Mouse (Mus musculus) right cerebral cortex, postnatal 25 days (tissue): Measurements from ENCODE around the gene Lag3.
A peak's percentile ranks its signal among the peaks of the same experiment; 100 is the strongest.

Experiments used
- DNase-seq: peaks from one replicate; pipeline ENCODE4 v3.0.0; 2022

The Lag3 gene

DNA sequence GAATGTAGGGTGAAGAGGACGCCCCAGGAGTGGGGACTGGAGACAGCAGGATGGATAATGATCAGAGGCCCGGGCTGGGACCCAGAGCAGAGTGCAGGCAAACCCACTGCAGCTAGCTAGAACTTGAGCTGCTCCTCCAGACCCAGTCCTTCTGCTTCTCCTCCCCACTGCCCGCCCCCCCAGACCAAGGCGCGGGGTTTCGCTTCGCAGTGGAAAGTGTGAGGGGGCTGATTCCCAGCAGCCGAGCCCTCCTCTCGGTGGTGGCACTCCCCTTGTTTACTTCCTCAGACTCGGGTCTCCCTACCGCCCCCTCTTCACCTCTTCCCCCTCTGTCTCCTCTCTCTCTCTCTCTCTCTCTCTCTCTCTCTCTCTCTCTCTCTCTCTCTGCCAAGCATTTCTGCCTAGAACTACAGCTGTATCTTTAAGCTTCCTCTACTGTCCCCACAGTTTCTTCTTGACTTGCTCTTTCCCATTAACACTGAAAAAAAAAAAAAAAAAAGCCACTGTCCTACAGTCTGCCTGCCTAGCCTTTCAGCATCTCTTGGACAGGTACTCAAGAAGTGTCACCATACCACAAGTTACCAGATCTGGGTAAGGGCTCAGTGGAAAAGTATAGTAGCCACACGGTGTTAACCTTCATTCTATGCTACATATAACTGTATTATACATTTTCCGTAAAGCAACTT is at the start of gene Lag3:
Lag3 (minus strand) TSS at position 173 of the 686 bp plus-strand sequence.
- no peak for DNase-seq

GRCm38 (mm10) chr6:124961021-124961420 is 49.5 kb upstream of the Lag3 start:
- DNase-seq = no peak

GRCm38 (mm10) chr6:124959960-124960359 is 48.5 kb upstream of the Lag3 start:
- DNase-seq = no peak

DNA sequence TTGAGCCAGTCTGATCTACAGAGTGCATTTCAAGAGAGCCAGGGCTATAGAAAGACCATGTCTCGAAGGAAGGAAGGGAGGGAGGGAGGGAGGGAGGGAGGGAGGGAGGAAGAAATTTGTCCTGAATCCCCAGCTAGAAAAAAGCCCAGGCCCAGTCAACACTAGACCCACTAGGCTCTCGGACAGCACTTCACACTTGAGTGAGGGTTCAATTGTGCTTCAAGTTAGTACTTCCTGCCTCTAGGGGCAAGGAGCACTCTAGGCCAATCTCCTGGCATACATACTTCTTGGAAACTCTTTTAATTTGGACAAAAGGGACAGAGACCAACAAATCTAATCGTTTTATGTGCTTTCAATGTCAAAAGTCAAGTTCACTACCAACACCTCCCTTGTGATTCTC is 46.6 kb upstream of the Lag3 start:
- DNase-seq = no peak

DNA sequence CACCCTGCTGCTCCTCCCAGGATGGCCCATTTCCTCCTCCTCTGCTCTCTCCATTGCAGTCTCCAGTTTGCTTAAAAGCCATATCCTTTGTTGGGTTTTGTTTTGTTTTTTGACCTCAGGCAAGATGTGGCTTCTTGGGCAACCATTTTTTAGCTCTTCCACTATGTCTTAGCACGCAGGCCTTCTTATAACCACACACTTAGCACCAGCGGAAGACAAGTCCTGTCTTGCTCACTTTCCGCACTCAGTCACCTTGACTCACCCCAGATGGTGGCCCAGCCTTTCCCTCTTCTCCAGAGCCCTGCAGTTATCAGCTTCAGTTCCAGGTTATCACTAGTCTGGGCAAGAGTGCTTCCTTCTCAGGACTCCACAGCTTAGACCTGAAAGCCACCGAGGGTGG is 43.7 kb upstream of the Lag3 start:
- no peak for DNase-seq

DNA sequence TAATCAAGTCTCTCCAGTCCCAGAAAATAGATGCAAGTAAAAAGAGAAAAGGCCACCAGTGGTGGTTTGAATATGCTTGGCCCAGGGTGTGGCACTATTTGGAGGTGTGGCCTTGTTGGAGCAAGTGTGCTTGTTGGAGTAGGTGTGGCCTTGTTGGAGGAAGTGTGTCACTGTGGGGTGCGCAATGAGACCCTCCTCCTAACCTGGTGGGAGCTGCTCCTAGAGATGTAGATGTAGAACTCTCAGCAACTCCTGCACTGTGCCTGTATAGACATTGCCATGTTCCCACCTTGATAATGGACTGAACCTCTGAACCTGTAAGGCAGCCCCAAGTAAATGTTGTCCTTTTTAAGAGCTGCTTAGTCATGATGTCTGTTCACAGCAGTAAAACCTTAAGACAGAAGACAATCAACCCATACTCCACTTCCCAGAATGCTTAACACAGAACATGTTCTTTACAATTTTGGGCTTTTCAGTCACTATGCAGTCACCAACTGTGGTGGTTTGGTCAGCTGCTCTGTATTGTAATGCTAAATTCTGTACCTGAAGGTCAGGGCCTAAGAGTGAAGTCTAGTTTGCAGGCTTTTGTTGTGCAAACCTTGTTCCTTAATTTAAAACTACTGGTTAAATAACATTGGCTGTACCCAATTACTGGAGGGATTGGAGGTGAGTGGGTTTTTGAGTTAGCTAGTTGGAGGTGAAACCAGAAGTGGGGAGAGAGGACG is 42.6 kb upstream of the Lag3 start:
- no peak for DNase-seq

DNA sequence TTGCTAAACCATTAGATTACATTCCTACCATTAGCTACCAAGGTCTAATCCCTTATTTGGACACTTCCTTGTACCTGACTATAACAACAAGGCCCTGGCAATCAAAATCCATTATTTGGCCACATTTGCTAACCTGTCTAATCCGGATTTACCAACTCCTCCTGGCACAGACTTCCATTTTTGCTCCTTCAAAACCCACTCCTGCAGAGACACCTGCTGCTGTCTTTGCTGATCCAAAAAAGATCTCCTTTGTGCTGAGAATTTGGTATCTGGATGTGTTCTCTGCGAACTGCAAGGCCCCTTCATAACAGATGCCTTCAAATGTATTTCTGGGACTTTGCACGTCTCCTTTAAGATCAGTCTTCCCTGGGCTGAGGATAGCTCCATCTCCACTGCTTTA is 32.0 kb upstream of the Lag3 start:
- no peak for DNase-seq

DNA sequence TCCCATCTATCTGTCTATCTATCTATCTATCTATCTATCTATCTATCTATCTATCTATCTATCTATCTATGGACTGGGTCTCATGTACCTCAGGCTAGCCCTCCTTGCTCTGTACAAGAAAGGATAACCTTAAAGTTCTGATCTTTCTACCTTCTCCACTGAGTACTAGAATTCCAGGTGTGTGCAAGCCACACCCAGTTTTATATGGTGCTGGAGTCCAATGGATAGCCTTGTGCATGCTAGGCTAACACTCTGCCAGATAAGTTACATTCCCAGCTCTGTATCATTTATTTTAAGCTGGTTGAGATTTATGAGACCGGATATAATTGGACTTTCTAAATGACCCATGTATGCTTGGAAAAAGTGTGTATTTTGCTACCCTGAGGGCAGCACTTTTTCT is 30.2 kb upstream of the Lag3 start:
- DNase-seq = no peak

GRCm38 (mm10) chr6:124938554-124938953 is 27.0 kb upstream of the Lag3 start:
- no peak for DNase-seq

DNA sequence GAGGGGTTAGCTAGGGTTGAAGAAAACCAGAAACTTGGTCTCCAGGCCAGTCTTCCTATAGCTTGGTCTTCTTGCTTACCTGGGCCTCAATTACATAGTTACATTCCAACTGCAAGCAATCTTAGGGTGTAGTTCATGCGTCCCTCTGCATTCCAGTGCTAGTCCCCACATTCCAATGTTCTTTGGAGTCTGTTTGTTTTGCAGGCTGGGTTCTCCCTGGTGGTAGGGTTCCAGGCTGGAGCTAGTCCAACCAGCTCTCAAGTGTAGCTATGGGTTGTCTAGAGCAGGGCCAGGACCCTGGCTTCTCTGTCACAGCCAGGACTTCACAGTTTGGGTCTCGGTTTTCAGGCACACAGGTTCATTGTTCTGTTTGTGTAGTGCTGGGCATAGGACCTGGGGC is 26.0 kb upstream of the Lag3 start:
- DNase-seq = no peak

DNA sequence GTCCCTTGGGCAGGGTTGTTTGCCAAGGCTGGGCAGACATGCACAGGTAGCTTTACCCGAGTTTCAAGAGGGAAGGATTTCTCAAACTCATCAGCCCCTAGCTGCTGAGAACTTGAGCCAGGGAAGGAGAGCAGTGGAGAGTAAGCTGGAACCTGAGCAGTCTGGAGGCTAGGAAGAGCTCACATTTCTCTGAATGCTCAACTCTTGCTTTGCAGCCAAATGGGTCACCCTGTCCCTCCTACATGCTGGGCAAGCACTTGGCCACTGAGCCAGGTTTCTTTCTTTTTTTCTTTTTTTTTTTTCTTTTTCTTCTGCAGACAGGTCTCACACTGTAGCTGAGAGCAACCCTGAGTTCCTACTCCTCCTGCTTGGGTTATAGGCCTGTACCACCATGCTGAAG is 25.2 kb upstream of the Lag3 start:
- DNase-seq = no peak

GRCm38 (mm10) chr6:124934670-124935069 is 23.2 kb upstream of the Lag3 start:
- no peak for DNase-seq

DNA sequence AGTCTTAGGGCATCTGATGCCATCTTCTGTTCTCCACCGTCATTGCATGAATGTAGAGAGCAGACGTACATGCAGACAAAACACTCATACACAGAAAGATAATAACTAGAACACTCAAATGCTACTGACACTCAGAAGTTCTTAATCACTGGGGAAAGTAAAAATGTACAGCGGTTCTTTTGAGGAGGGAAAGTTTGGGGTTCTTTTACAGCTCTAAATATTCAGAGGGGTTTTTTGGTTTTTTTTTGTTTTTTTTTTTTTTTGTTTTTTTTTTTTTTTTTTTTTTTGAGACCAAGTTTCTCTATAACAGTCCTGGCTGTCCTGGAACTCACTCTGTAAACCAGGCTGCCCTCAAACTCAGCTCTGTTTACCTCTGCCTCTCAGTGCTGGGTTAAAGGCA is 21.6 kb upstream of the Lag3 start:
- no peak for DNase-seq

DNA sequence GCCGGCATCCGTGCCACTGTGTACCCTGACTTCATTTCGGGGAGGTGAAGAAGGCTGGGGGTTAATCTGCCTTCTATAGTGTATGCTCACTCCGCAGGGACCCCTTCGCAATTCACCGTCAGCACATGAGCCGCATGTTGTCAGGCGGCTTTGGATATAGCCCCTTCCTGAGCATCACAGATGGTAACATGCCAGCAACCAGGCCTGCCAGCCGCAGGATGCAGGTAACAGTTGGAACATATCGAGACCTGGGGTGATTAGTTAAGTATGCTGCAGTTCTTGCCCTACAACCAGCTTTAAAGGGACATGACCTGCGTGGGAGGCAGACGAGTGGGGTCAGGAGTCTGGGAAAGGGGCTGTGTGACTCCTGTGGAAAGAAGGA is 20.8 kb upstream of the Lag3 start:
- DNase-seq = no peak

- peak; percentile 58 for DNase-seq
These were observed 20.2 kb upstream of the Lag3 start for GRCm38 (mm10) chr6:124931525-124932313.

DNA sequence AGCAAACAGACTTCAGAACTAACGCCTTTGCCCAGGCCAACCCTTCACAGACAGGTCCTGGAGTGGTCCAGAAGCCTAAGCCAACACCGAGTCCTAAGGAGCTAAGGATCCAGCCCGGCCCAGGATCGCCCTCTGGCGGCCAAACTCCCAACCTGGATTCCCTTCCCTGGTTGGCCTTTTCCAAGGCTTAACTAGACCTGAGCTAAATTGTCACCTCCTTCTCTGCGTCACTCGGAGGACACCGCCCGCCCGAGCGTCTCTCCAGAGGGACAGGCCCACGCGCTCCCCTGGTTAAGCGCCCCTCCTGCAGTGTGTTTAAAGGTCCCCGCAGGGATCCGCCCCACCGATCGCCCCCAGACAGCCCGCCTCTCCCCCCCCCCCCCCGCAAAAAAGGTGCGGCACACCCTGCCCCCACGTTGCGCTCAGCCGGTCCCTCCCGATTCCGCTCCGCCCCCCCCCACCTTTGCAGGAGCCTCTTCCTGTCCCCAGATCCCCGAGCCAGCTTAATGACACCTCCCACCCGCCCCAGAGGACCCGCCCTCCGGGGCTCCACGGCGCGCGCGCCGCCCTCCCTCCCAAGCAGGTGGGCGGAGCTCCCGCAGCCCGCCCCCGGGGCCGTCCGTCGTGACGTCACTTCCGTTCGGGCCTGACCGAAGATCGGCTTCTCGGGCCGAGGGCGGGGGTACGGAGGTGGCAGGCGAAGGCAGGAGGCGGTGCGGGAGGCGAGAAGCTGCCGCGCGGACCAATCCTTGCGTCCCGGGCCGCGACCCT is 19.4 kb upstream of the Lag3 start, which contains the start of gene Mlf2:
Mlf2 (plus strand) TSS at position 633 of the 771 bp plus-strand sequence.
- peak; percentile 99 for DNase-seq

DNA sequence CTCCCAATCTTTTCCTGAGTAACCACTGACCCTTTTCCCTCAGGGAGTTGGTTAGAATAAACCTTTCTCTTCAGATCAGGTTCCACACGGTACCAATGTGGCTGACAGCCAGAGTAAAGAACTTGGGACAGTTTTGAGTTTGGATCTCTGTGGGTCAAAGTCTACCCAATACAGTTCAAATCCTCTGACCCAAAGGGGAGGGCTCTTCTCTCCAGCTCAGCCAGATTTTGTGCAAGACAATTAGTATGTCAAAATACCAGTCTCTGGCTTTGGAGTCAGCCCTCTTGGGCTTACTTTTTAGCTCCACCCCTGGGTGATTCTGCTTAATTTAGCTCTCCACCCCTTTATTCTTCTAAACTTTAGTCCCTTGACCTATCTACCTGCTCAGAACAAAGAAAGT is 18.7 kb upstream of the Lag3 start:
- DNase-seq = no peak

DNA sequence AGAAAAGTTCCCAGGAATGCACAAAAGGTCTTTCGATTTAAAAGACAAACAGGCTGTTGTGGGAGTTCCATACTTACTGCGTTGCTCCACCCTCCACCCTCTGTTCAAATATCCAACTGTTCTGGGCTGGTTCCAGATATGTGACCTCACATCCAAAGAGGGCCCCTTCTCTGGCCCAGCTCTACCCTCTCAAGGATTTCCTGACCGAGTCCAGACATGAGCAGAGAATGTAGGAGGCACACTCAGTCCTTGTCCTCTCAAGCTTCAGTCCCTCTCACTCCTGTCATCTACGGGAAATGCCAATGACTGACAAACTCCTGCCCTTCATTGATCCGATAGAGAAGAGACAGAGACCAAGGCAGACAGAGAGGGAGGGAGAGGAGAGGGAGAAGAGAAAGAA is 14.4 kb upstream of the Lag3 start:
- no peak for DNase-seq

DNA sequence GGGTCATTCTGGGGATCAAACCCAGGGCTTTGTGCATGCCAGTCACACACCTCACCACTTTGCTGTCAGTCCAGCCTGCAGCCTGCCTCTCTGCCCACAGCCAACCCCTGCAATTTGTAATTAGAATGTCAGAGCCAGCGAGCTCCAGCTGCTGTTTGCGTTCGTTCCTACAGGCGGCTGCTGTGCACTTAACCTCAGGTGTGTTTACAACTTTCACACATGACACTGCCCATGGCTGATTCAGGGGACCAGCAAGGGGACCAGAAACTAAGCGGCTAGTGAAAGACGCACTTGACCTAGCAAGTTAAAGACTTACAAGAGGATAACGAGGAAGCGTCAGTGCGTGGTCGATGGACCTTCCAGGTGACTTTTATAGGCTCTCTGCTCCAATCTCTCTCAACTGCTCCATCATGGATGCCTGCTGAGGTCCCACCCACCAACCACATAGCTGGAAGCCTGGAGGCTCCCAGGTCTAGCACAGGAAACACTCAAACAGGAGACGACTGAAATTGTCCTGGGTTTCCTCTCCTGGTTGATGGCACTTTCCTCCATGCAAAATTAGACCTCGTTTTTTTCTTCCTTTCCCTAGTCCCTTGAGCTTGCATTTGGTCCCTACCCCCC is 13.8 kb upstream of the Lag3 start:
- DNase-seq = no peak

DNA sequence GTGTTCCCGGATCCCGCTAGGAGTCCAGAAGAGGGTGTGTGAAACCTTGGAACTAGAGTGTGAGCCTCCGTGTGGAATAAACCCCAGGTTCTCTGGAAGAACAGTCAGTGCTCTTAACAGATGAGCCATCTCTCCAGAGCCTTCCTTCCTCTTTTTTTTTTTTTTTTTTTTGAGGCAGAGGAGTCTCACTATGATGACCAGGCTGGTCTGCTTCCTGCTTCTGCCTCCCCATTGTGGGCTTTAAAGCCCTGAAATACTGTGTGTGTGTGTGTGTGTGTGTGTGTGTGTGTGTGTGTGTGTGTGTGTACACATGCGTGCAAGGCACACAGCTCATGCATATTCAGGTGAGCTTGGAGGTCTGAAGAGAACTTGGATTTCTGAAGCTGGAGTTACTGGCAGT is 10.0 kb upstream of the Lag3 start:
- no peak for DNase-seq

DNA sequence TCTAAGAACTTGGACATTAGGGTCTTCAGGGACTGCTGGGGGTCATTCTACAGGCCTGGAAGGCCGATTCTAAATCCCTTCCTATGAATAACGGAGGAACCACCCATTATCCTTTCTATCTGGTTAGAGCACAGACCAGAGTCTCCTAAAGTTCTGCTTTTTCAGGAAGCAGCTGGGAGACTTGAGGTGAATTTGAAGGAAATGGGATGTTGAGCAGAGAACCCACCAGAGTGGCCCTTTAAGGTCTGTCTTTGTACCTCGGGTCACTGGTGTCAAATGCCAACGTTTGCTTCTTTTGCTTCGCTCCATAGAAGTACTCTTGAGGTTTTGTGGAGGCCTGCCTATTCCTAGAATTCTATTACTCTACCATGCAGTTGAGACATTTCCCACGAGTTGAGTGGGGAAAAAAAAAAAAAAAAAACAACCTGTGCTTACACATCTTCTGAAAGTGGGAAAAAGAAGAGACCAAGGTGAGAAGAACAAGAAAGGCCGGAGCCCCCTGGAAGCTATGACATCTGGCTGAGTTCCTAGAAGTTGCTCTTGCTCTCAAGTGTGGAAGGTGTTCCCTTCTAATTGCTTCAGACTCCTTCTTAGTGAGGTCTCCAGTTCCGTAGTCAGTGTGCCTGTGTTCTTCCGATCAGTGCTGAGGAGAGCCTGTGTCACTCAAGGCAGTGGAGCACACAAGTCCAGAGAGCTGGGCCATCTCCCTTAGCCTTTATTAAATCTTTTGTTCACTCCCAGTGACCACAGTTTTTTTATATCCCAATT is 9.0 kb upstream of the Lag3 start:
- no peak for DNase-seq
